Mouse (Mus musculus) MEL (cell line): ENCODE measurements around the gene Ccnd1.

Experiments
- CTCF ChIP-seq, 3 experiments: IDR thresholded peaks in 2 of 3; conservative IDR thresholded peaks in 1 of 3; 2 replicates each; pipeline ENCODE4 v1.5.1; 2011 to 2012; ENCODE audit warnings: low read length in 3 of 3, low read depth in 2 of 3, mild to moderate bottlenecking in 2 of 3, improper control_type of control experiment in 1 of 3, inconsistent platforms in 1 of 3, mixed read lengths in 1 of 3, moderate library complexity in 1 of 3; ENCODE audit not compliant: control insufficient read depth in 1 of 3, insufficient read depth in 1 of 3, poor library complexity in 1 of 3, severe bottlenecking in 1 of 3
- NRF1 ChIP-seq: IDR thresholded peaks from 2 replicates; pipeline ENCODE4 v1.6.1; 2014; ENCODE audit warnings: low read depth, mild to moderate bottlenecking, inconsistent platforms, low read length, improper control_type of control experiment, moderate library complexity; ENCODE audit not compliant: poor library complexity, insufficient read depth, severe bottlenecking
- TBP ChIP-seq: IDR thresholded peaks from 2 replicates; pipeline ENCODE4 v1.8.0; 2011; ENCODE audit warnings: low read depth, low read length, improper control_type of control experiment
- ZC3H11A ChIP-seq: IDR thresholded peaks from 2 replicates; pipeline ENCODE4 v1.6.1; 2012; ENCODE audit warnings: low read depth, mild to moderate bottlenecking, inconsistent platforms, low read length, improper control_type of control experiment

- no peak for TF ChIP-seq NRF1
- no peak for TF ChIP-seq TBP
- no peak for TF ChIP-seq CTCF (IDR thresholded peaks at IDR 0.05 in 2 of 3, conservative IDR thresholded peaks at IDR 0.05 in 1 of 3; ENCODE audit: control insufficient read depth in 1 of 3, insufficient read depth in 1 of 3, low read depth in 2 of 3, low read length in 3 of 3, poor library complexity in 1 of 3, severe bottlenecking in 1 of 3)
- TF ChIP-seq ZC3H11A = no peak
Measured at GRCm38 (mm10) chr7:144934901-144935300, 4.8 kb downstream of the Ccnd1 start.
